Mouse (Mus musculus) spleen, adult 18-20 months (tissue): ENCODE data around the gene Tnfrsf12a.

Source experiments
- DNase-seq, 2 experiments: peaks; one replicate each; pipeline ENCODE4 v3.0.0; 2022; ENCODE audit warnings: mixed read lengths in 2 of 2

Tnfrsf12a gene

DNA sequence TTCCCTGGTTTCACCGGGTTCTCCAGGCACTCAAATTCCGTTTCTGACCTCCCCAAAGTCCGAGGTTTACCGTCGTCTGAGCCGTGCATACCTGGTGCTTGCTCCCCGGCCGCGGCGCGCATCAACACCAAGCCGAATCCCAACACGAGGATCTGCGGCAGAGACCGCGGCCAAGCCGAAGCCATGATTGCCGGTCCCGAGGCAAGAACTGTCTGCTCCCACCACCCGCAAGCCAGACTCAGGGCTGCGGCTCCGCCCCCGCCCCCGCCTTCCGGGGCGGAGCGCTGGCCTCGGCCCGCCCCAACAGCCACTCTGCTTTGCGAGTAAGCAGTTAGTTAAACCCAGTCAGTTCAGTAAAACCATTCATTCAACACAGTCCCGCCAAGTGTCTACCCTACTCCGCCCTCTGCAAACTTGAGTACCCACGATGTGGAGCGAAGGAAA is at the start of gene Tnfrsf12a:
Gene Tnfrsf12a, minus strand, starts transcription at position 233 of the 444 bp plus-strand sequence.
- DNase-seq, result peak; percentile 76 to 88

DNA sequence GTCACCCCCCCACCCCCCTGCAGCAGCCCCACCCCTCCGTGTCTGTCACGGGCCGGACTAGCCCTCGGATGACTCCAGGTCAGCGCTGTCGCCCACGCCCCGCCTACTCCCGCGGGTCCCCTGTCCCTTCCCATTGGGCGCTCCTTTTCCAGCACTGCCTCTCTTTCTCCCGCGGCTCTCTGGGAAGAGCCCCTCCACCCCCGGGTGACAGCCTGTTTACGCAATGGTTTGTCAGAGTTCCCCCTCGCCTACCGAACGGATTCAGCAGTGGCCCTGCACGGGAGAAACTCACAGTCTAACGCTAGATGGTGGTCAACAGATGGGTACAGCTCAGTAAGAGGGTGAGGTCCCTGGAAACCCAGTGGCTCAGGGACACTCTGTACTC is 49.5 kb upstream of the Tnfrsf12a start:
- DNase-seq, result peak; percentile 44 to 54

- peak; percentile 90 to 96 for DNase-seq
These were observed 48.9 kb upstream of the Tnfrsf12a start, which contains the start of gene Pkmyt1 for GRCm38 (mm10) chr17:23725999-23726757. Gene Pkmyt1, plus strand, starts transcription at chr17:23726336.

- DNase-seq, result no peak
These were observed 48.2 kb upstream of the Tnfrsf12a start for GRCm38 (mm10) chr17:23725477-23725876.

- no peak for DNase-seq
These were observed 45.3 kb upstream of the Tnfrsf12a start, which contains the start of gene 1520401A03Rik for GRCm38 (mm10) chr17:23722376-23723125. Gene 1520401A03Rik, minus strand, starts transcription at chr17:23722783.

DNA sequence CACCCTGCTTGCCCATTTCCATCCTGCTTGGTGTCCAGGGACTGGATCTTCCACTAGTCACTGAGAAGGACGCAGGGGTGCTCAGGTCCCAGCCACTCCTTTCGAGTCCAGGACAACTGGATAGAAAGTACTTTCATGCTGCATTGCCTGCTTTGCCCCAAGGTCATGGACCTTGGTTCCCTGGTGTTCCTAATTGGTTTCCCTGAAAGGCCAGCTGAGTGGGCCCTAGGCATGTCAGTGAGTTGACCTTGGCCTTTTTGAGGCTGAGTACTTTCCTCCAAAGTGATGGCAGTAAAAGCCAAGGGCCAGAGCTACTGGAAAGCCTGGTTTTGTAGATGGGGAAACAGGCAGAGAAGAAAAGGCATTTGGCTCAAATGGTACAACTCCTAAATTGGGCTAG is 44.6 kb upstream of the Tnfrsf12a start:
- DNase-seq, result no peak

- no peak for DNase-seq
These were observed 42.2 kb upstream of the Tnfrsf12a start for GRCm38 (mm10) chr17:23719455-23719854.

GRCm38 (mm10) chr17:23717003-23717402 is 39.7 kb upstream of the Tnfrsf12a start:
- DNase-seq, result no peak

DNA sequence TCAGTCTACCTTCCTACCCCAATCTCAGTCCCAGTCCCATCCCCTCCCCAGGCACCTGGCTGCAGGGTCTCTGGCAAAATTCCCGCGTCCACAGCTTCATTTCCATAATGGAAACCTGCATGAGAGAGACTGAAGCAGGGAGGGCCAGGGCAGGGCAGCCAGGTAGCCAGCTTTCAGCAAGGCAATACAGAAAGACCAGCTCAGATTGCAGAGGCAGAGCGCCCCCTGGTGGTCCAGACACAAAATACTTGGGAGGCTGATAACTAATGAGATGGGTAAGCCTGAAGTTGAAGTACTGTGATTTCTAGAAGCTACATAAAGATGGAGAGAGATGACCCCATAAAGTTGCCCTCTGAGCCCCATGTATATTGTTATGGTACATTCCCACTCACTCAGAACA is 28.9 kb upstream of the Tnfrsf12a start:
- peak; percentile 38 to 75 for DNase-seq

DNA sequence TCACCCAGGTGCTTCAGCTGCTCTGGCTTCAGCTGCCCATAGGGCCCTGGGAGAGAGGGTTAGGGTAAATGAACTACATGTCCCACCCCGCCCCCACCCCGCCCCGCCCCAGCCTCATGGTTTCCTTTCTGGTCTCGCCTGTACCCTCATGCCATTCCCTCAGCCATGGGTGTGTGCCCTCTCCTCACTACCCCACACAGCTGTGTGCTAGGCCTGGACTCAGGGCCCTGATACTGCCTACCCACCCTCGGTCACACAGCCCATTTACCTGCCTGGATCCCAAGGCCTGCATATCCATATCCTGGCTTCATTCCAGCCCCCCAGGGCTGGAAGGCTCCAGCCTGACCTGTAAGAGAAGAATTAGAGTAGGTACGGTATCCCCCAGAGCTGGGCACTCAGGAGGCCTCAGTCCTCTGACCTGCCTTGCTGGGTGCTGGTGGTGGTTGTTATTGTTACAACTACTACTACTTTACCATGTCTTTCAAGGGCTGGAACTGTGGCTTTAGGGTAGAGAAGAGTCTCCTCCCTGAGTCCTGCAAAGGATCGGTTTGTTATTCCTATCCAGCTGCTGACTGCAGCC is 28.3 kb upstream of the Tnfrsf12a start:
- no peak for DNase-seq

- DNase-seq, result no peak
These were observed 27.5 kb upstream of the Tnfrsf12a start for GRCm38 (mm10) chr17:23704741-23705140.

DNA sequence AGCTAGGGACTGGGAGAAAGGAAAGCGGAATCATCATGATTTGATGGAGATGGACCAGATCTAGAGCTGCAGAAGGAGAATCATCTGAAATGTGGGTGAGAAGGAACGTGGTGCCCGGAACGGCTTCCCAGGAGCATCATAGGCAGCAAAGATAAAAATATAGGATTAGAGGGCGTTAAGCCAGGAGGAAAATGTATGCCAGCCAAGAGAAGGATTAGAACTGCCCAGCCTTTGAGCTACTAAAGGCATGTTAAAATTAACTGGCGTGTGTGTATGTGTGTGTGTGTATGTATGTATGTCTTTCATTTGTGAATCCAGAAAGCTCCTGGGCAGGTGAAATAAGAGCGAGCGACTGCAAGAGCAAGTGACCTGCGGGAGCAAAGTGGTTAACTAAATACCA is 26.0 kb upstream of the Tnfrsf12a start:
- DNase-seq, result no peak

GRCm38 (mm10) chr17:23700079-23700478 is 22.8 kb upstream of the Tnfrsf12a start:
- DNase-seq, result peak; percentile 74 to 83

DNA sequence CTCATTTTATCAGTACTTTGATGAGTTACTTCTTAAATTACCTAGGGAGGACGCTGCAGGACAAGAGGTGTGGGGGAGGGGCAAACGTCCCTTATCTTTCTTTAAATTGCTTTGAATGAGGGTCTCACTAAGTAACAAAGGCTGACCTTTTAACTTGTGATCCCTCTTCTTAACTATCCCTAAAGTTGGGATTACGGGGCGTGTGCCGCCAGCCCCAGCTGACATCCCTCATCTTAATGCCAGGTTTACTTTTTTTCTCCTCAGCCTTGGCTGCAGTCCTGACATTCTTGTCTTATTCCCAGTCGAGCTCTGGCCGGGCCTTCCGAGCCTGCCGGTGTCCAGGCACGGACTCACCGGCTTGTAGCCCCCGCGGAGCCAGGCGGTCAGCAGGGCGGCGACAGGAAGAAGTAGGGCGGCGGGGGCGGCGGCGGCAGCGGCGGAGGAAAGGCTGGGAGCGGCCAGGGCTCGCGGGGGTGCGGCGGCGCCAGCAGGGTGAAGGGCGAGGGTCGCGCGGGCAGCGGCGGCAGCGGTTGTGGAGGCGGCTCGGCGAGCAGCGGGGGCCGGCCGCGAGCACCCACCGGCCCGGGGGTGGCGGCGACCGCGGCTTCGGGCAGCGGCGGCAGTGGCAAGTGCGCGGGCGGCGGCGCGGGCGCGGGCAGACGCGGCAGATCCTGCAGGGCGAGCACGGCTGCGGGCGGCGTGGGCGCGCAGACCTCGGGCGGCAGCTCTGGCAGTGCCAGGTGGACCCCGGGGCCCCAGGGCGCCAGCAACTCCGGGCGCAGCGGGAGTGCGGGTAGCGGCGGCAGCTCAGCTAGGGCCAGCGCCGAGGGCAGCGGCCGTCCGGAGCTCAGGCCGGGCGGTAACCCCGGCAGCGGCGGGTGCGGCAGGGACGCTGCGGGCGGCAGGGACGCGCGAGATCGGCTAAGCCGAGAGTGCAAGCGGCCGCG is 22.1 kb upstream of the Tnfrsf12a start:
- DNase-seq, result peak in 1 of 2 experiments; percentile 14

GRCm38 (mm10) chr17:23695801-23696200 is 18.5 kb upstream of the Tnfrsf12a start:
- no peak for DNase-seq

DNA sequence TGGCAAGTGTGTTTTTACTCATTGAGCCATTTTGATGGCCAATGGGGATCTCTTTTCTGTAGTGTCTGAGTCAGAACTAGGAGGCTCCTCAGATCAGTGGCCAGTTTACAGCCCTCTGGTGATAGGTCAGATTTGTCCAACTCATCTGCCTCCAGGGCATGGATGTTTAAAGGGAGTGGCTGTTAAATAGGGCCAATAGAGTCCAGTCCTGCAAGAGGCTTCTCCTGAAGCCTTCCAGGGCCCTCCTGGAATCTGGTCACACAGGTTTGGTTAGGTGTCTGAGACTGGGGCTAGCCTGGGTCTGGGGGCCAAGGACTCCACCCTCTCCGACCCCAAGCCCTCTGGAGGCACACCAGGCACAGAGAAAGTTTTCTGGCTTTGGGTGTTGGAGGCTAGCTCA is 17.2 kb upstream of the Tnfrsf12a start:
- no peak for DNase-seq

GRCm38 (mm10) chr17:23683856-23684672 is 6.8 kb upstream of the Tnfrsf12a start, which contains the start of gene Cldn9:
Gene Cldn9, minus strand, starts transcription at chr17:23684026.
- DNase-seq, result no peak

- DNase-seq, result no peak
These were observed 6.0 kb upstream of the Tnfrsf12a start for GRCm38 (mm10) chr17:23683226-23683625.

- DNase-seq, result no peak
These were observed 5.3 kb upstream of the Tnfrsf12a start for GRCm38 (mm10) chr17:23682530-23682929.

- no peak for DNase-seq
These were observed 4.8 kb upstream of the Tnfrsf12a start for GRCm38 (mm10) chr17:23682092-23682491.

GRCm38 (mm10) chr17:23681086-23681485 is 3.8 kb upstream of the Tnfrsf12a start:
- DNase-seq, result no peak
